Mouse (Mus musculus) MEL (cell line): Measurements from ENCODE around the gene Syt16. TPM values are rescaled to one million over a fixed set of nuclear protein-coding genes. Genes with fewer than 3 reads are reported as not detected.

Experiments
- DNase-seq: peaks from one replicate; pipeline ENCODE4 v3.0.0; 2011; ENCODE audit warnings: low read depth, low spot score
- H3K27ac ChIP-seq: 2 replicates; pipeline ENCODE4 v1.5.1; 2012; ENCODE audit warnings: low read depth, mild to moderate bottlenecking, control low read depth, low read length, moderate library complexity; ENCODE audit not compliant: control insufficient read depth
- H3K27me3 ChIP-seq, 2 experiments: fragments of 150-350 bp in 1 of 2; sonication (generic) in 1 of 2; 2 replicates each; pipeline ENCODE4 v1.6.1; 2012; ENCODE audit warnings: low read length in 2 of 2, mild to moderate bottlenecking in 2 of 2, improper control_type of control experiment in 1 of 2, moderate library complexity in 1 of 2; ENCODE audit not compliant: insufficient read depth in 2 of 2, control insufficient read depth in 1 of 2
- H3K36me3 ChIP-seq, 2 experiments: 2 replicates each; pipeline ENCODE4 v1.6.1; 2012 to 2014; ENCODE audit warnings: low read length in 2 of 2, improper control_type of control experiment in 1 of 2, inconsistent platforms in 1 of 2, mild to moderate bottlenecking in 1 of 2; ENCODE audit not compliant: insufficient read depth in 2 of 2, control insufficient read depth in 1 of 2
- H3K4me1 ChIP-seq, 2 experiments: fragments of 150-350 bp in 1 of 2; sonication (generic) in 1 of 2; 2 replicates each; pipeline ENCODE4 v1.6.1; 2012; ENCODE audit warnings: low read length in 2 of 2, improper control_type of control experiment in 1 of 2, mild to moderate bottlenecking in 1 of 2; ENCODE audit not compliant: insufficient read depth in 2 of 2, control insufficient read depth in 1 of 2
- H3K4me3 ChIP-seq, 2 experiments: fragments of 150-350 bp in 1 of 2; sonication (generic) in 1 of 2; 2 replicates each; pipeline ENCODE4 v1.5.1; 2012; ENCODE audit warnings: low read depth in 2 of 2, low read length in 2 of 2, mild to moderate bottlenecking in 2 of 2, moderate library complexity in 2 of 2, control low read depth in 1 of 2, improper control_type of control experiment in 1 of 2; ENCODE audit not compliant: control insufficient read depth in 1 of 2, insufficient read depth in 1 of 2
- H3K79me2 ChIP-seq: 2 replicates; pipeline ENCODE4 v1.6.1; 2012; ENCODE audit warnings: mild to moderate bottlenecking, low read length, moderate library complexity; ENCODE audit not compliant: control insufficient read depth, poor library complexity, insufficient read depth
- H3K9ac ChIP-seq: 2 replicates; pipeline ENCODE4 v1.6.1; 2012; ENCODE audit warnings: low read depth, mild to moderate bottlenecking, control low read depth, low read length, moderate library complexity; ENCODE audit not compliant: control insufficient read depth, poor library complexity, severe bottlenecking
- H3K9me3 ChIP-seq: fragments of 150-350 bp; sonication (generic); replicated peaks from 2 replicates; pipeline ENCODE4 v1.6.1; 2012; ENCODE audit warnings: mild to moderate bottlenecking, low read length, improper control_type of control experiment, moderate library complexity; ENCODE audit not compliant: insufficient read depth
- BHLHE40 ChIP-seq: IDR thresholded peaks from 2 replicates; pipeline ENCODE4 v1.6.1; 2012; ENCODE audit warnings: low read depth, mild to moderate bottlenecking, inconsistent platforms, low read length, improper control_type of control experiment, borderline replicate concordance
- CHD1 ChIP-seq: IDR thresholded peaks from 2 replicates; pipeline ENCODE4 v1.6.1; 2012; ENCODE audit warnings: low read depth, mild to moderate bottlenecking, inconsistent platforms, low read length, improper control_type of control experiment
- CTCF ChIP-seq, 3 experiments: IDR thresholded peaks in 2 of 3; conservative IDR thresholded peaks in 1 of 3; 2 replicates each; pipeline ENCODE4 v1.5.1; 2011 to 2012; ENCODE audit warnings: low read length in 3 of 3, low read depth in 2 of 3, mild to moderate bottlenecking in 2 of 3, improper control_type of control experiment in 1 of 3, inconsistent platforms in 1 of 3, mixed read lengths in 1 of 3, moderate library complexity in 1 of 3; ENCODE audit not compliant: control insufficient read depth in 1 of 3, insufficient read depth in 1 of 3, poor library complexity in 1 of 3, severe bottlenecking in 1 of 3
- ELF1 ChIP-seq: IDR thresholded peaks from 2 replicates; pipeline ENCODE4 v1.6.1; 2014; ENCODE audit warnings: low read depth, mild to moderate bottlenecking, inconsistent platforms, low read length, improper control_type of control experiment, moderate library complexity
- EP300 ChIP-seq, 2 experiments: IDR thresholded peaks; 2 replicates each; pipeline ENCODE4 v1.6.1; 2011; ENCODE audit warnings: improper control_type of control experiment in 2 of 2, low read length in 2 of 2, low read depth in 1 of 2, mild to moderate bottlenecking in 1 of 2
- ETS1 ChIP-seq: IDR thresholded peaks from 2 replicates; pipeline ENCODE4 v1.6.1; 2012; ENCODE audit warnings: low read depth, mild to moderate bottlenecking, inconsistent platforms, low read length, improper control_type of control experiment, moderate library complexity
- GATA1 ChIP-seq: IDR thresholded peaks from 2 replicates; pipeline ENCODE4 v1.6.1; 2011; ENCODE audit warnings: low read depth, low read length, improper control_type of control experiment
- JUND ChIP-seq: IDR thresholded peaks from 2 replicates; pipeline ENCODE4 v1.6.1; 2011; ENCODE audit warnings: low read depth, mild to moderate bottlenecking, improper control_type of control experiment, low read length
- KAT2A ChIP-seq: conservative IDR thresholded peaks from 2 replicates; pipeline ENCODE4 v1.6.1; 2012; ENCODE audit warnings: low read depth, low read length, improper control_type of control experiment, inconsistent platforms
- MAX ChIP-seq: IDR thresholded peaks from 2 replicates; pipeline ENCODE4 v1.6.1; 2011; ENCODE audit warnings: low read length, improper control_type of control experiment
- MAZ ChIP-seq: IDR thresholded peaks from 2 replicates; pipeline ENCODE4 v1.6.1; 2012; ENCODE audit warnings: low read depth, mild to moderate bottlenecking, inconsistent platforms, low read length, improper control_type of control experiment
- MEF2A ChIP-seq: IDR thresholded peaks from 2 replicates; pipeline ENCODE4 v1.6.1; 2014; ENCODE audit warnings: low read depth, mild to moderate bottlenecking, inconsistent platforms, low read length, improper control_type of control experiment; ENCODE audit not compliant: poor library complexity, insufficient replicate concordance, severe bottlenecking; ENCODE audit errors: extremely low read depth
- MYB ChIP-seq: IDR thresholded peaks from 2 replicates; pipeline ENCODE4 v1.6.1; 2011; ENCODE audit warnings: mild to moderate bottlenecking, low read depth, low read length, improper control_type of control experiment
- MYC ChIP-seq: IDR thresholded peaks from 2 replicates; pipeline ENCODE4 v1.6.1; 2011; ENCODE audit warnings: low read depth, mild to moderate bottlenecking, low read length, improper control_type of control experiment, moderate library complexity
- NELFE ChIP-seq: IDR thresholded peaks from 2 replicates; pipeline ENCODE4 v1.6.1; 2011; ENCODE audit warnings: low read depth, low read length, improper control_type of control experiment
- POLR2A ChIP-seq, 2 experiments: IDR thresholded peaks; 2 replicates each; pipeline ENCODE4 v1.6.1; 2011 to 2012; ENCODE audit warnings: low read length in 2 of 2, mild to moderate bottlenecking in 2 of 2, control low read depth in 1 of 2, improper control_type of control experiment in 1 of 2, low read depth in 1 of 2, moderate library complexity in 1 of 2; ENCODE audit not compliant: control insufficient read depth in 1 of 2, insufficient read depth in 1 of 2, poor library complexity in 1 of 2
- POLR2AphosphoS2 ChIP-seq: IDR thresholded peaks from 2 replicates; pipeline ENCODE4 v1.6.1; 2011; ENCODE audit warnings: low read length, improper control_type of control experiment
- RCOR1 ChIP-seq: IDR thresholded peaks from 2 replicates; pipeline ENCODE4 v1.6.1; 2012; ENCODE audit warnings: low read depth, mild to moderate bottlenecking, inconsistent platforms, low read length, improper control_type of control experiment
- TAL1 ChIP-seq: IDR thresholded peaks from 2 replicates; pipeline ENCODE4 v1.6.1; 2012; ENCODE audit warnings: mild to moderate bottlenecking, inconsistent platforms, low read length, moderate library complexity, mixed read lengths
- TBP ChIP-seq: IDR thresholded peaks from 2 replicates; pipeline ENCODE4 v1.8.0; 2011; ENCODE audit warnings: low read depth, low read length, improper control_type of control experiment
- UBTF ChIP-seq: IDR thresholded peaks from 2 replicates; pipeline ENCODE4 v1.6.1; 2012; ENCODE audit warnings: low read depth, mild to moderate bottlenecking, inconsistent platforms, low read length, improper control_type of control experiment, moderate library complexity, borderline replicate concordance; ENCODE audit not compliant: insufficient read depth
- USF2 ChIP-seq, 2 experiments: IDR thresholded peaks; 2 replicates each; pipeline ENCODE4 v1.6.1; 2011 to 2012; ENCODE audit warnings: improper control_type of control experiment in 2 of 2, low read length in 2 of 2, borderline replicate concordance in 1 of 2, inconsistent platforms in 1 of 2, low read depth in 1 of 2, mild to moderate bottlenecking in 1 of 2; ENCODE audit not compliant: insufficient read depth in 1 of 2
- ZC3H11A ChIP-seq: IDR thresholded peaks from 2 replicates; pipeline ENCODE4 v1.6.1; 2012; ENCODE audit warnings: low read depth, mild to moderate bottlenecking, inconsistent platforms, low read length, improper control_type of control experiment
- ZKSCAN1 ChIP-seq: IDR thresholded peaks from 2 replicates; pipeline ENCODE4 v1.6.1; 2012; ENCODE audit warnings: low read depth, mild to moderate bottlenecking, inconsistent platforms, low read length, improper control_type of control experiment, moderate library complexity
- ZNF384 ChIP-seq: IDR thresholded peaks from 2 replicates; pipeline ENCODE4 v1.6.1; 2012; ENCODE audit warnings: low read depth, mild to moderate bottlenecking, inconsistent platforms, low read length, improper control_type of control experiment
- polyA plus RNA-seq, 2 experiments: library from polyadenylated mRNA; stranded (reverse) in 1 of 2; unstranded in 1 of 2; fragments of >175 nt in 1 of 2; fragments of >200 nt in 1 of 2; gene quantifications; 2 replicates each; pipeline versions ENCODE4 v1.2.1 to v1.2.4; 2012; ENCODE audit warnings: low replicate concordance in 2 of 2, low read depth in 1 of 2; ENCODE audit not compliant: insufficient read length in 2 of 2, insufficient read depth in 1 of 2, missing spikeins in 1 of 2
- total RNA-seq: library from RNA; depleted of rRNA; stranded (reverse); fragments of 300-350 nt; gene quantifications from 2 replicates; pipeline ENCODE4 v1.2.3, GENCODE M21; 2012

Syt16 gene
- total and polyA plus RNA-seq, 3 experiments = 0.07 TPM; not detected in 2

DNA sequence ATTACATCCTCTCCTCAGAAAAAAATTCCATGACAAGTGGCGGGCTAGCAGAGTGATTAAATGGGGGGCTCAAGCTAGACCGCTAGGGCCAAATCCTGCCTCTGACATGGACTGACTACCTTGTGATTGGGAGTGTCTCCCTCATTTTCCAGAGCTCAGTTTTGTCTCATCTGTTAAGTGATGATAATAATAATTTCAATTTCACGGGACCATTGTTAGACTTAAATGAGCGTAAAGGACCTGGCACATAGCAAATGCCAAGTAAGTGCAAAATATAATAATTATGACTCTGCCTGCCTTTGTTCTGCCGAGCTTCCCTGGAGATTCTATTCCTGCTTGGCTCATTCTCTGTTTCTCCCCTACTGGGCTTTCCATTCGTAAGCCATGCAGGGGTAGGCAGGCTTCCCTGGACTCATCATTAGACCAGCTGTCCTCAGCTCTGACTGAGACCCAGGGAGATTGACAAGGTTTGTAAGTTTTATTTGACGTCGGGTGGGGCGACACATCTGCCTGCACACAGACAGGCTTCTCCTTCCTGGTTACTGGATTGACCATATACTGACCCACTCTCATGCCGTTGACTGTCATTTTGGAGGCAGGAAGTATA lies 112.1 kb downstream of the Syt16 start:
- no peak overlapping the region for H3K9ac ChIP-seq
- TF ChIP-seq POLR2A (IDR thresholded peaks at IDR 0.05; ENCODE audit: control insufficient read depth in 1 of 2, insufficient read depth in 1 of 2, low read depth in 1 of 2, low read length in 2 of 2, poor library complexity in 1 of 2) = no peak
- no peak for TF ChIP-seq MYC
- no peak for TF ChIP-seq POLR2AphosphoS2
- TF ChIP-seq JUND = no peak
- TF ChIP-seq KAT2A = no peak
- TF ChIP-seq MAX = no peak
- TF ChIP-seq UBTF = no peak
- no peak for TF ChIP-seq ZKSCAN1
- no peak for TF ChIP-seq ELF1
- TF ChIP-seq MEF2A = no peak
- TF ChIP-seq MAZ = no peak
- no peak for TF ChIP-seq NELFE
- no peak for TF ChIP-seq GATA1
- TF ChIP-seq EP300 (IDR thresholded peaks at IDR 0.05; ENCODE audit: low read depth in 1 of 2, low read length in 2 of 2) = no peak
- TF ChIP-seq MYB = no peak
- TF ChIP-seq, all 39 proteins: peak for 0
- no peaks in the 10 kb centered on the region for H3K27me3 ChIP-seq
- H3K27ac ChIP-seq = no peak overlapping the region
- no peak for DNase-seq
- H3K9me3 ChIP-seq = no peaks in the 10 kb centered on the region
- no peaks in the 10 kb centered on the region for H3K4me1 ChIP-seq
- no peaks in the 10 kb centered on the region for H3K36me3 ChIP-seq
- no peak overlapping the region for H3K4me3 ChIP-seq
- H3K79me2 ChIP-seq = no peaks in the 10 kb centered on the region

GRCm38 (mm10) chr12:74116825-74117224 lies 119.4 kb downstream of the Syt16 start:
- TF ChIP-seq ZC3H11A = no peak
- no peak for TF ChIP-seq ETS1
- no peak for TF ChIP-seq BHLHE40
- TF ChIP-seq ZNF384 = no peak
- no peak for TF ChIP-seq USF2 (IDR thresholded peaks at IDR 0.05; ENCODE audit: borderline replicate concordance in 1 of 2, insufficient read depth in 1 of 2, low read depth in 1 of 2, low read length in 2 of 2)
- TF ChIP-seq RCOR1 = no peak
- TF ChIP-seq CTCF (IDR thresholded peaks at IDR 0.05 in 2 of 3, conservative IDR thresholded peaks at IDR 0.05 in 1 of 3; ENCODE audit: control insufficient read depth in 1 of 3, insufficient read depth in 1 of 3, low read depth in 2 of 3, low read length in 3 of 3, poor library complexity in 1 of 3, severe bottlenecking in 1 of 3) = no peak
- no peak for TF ChIP-seq POLR2AphosphoS2
- no peak for TF ChIP-seq KAT2A
- TF ChIP-seq CHD1 = no peak
- TF ChIP-seq TBP = no peak
- TF ChIP-seq TAL1 = no peak
- H3K4me3 ChIP-seq = no peak overlapping the region
- no peaks in the 10 kb centered on the region for H3K4me1 ChIP-seq
- no peak for DNase-seq
- no peaks in the 10 kb centered on the region for H3K36me3 ChIP-seq
- H3K27me3 ChIP-seq = no peaks in the 10 kb centered on the region
- H3K9me3 ChIP-seq = no peaks in the 10 kb centered on the region
- H3K79me2 ChIP-seq = no peaks in the 10 kb centered on the region
- H3K9ac ChIP-seq = no peak overlapping the region
- no peak overlapping the region for H3K27ac ChIP-seq
